Mouse (Mus musculus) liver, adult 2 months (tissue): Measurements from ENCODE around the gene Bnc2. TPM values are rescaled to one million over a fixed set of nuclear protein-coding genes. Genes with fewer than 3 reads are reported as not detected.

Source experiments
- DNase-seq: peaks from one replicate; pipeline ENCODE4 v3.0.0-alpha.2; 2011; ENCODE audit warnings: low read depth, low spot score; ENCODE audit errors: extremely low read depth
- H3K27ac ChIP-seq: fragments of 200-500 bp; replicated peaks from 2 replicates; pipeline ENCODE4 v1.5.1; 2012; ENCODE audit warnings: low read depth, mild to moderate bottlenecking, control low read depth, inconsistent platforms, low read length; ENCODE audit not compliant: insufficient read depth
- H3K27me3 ChIP-seq: fragments of 200-500 bp; 2 replicates; pipeline ENCODE4 v1.6.1; 2012; ENCODE audit warnings: mild to moderate bottlenecking, moderate library complexity, low read length, inconsistent platforms; ENCODE audit not compliant: control insufficient read depth, insufficient read depth
- H3K36me3 ChIP-seq: fragments of 200-500 bp; 2 replicates; pipeline ENCODE4 v1.6.1; 2012; ENCODE audit warnings: low read length, inconsistent platforms; ENCODE audit not compliant: control insufficient read depth, insufficient read depth
- H3K4me1 ChIP-seq: fragments of 200-500 bp; 2 replicates; pipeline ENCODE4 v1.6.1; 2011; ENCODE audit warnings: low read length; ENCODE audit not compliant: control insufficient read depth, insufficient read depth
- H3K4me3 ChIP-seq: fragments of 200-500 bp; 2 replicates; pipeline ENCODE4 v1.5.1; 2011; ENCODE audit warnings: low read depth, mild to moderate bottlenecking, control low read depth, low read length, moderate library complexity; ENCODE audit not compliant: insufficient read depth
- H3K79me2 ChIP-seq: fragments of 200-500 bp; 2 replicates; pipeline ENCODE4 v1.6.1; 2012; ENCODE audit warnings: inconsistent platforms, mild to moderate bottlenecking, low read length, moderate library complexity; ENCODE audit not compliant: control insufficient read depth, insufficient read depth
- H3K9ac ChIP-seq: fragments of 200-500 bp; 2 replicates; pipeline ENCODE4 v1.6.1; 2012; ENCODE audit warnings: low read depth, mild to moderate bottlenecking, control low read depth, inconsistent platforms, low read length
- CTCF ChIP-seq: fragments of 200-500 bp; IDR thresholded peaks from 2 replicates; pipeline ENCODE4 v1.5.1; 2011; ENCODE audit warnings: low read depth, low read length, control low read depth
- POLR2A ChIP-seq: fragments of 200-500 bp; IDR thresholded peaks from 2 replicates; pipeline ENCODE4 v1.6.1; 2011; ENCODE audit warnings: low read length, control low read depth; ENCODE audit not compliant: insufficient read depth; ENCODE audit errors: extremely low read depth
- WGBS: fragments of 180-500 bp; shearing (Covaris S2); methylation state at CpG from one replicate; pipeline ENCODE4 v1.1.7; 2018; 5-methylcytosine and 5-hydroxymethylcytosine counted together
- polyA plus RNA-seq: library from polyadenylated mRNA; depleted of rRNA; stranded (reverse); fragments of >200 nt; gene quantifications from 2 replicates; pipeline ENCODE4 v1.2.3, GENCODE M21; 2012
- total RNA-seq: library from RNA; depleted of rRNA; stranded (reverse); fragments of >200 nt; gene quantifications from 2 replicates; pipeline ENCODE4 v1.2.3, GENCODE M21; 2014

The Bnc2 gene
- total and polyA plus RNA-seq, 2 experiments, result 0.09 to 0.12 TPM

- no peak for TF ChIP-seq POLR2A
- no peak for TF ChIP-seq CTCF
- Histone ChIP-seq H3K4me3 (no peak overlapping the region), H3K9ac (no peak overlapping the region), H3K79me2 (no peaks in the 10 kb centered on the region), H3K4me1 (no peaks in the 10 kb centered on the region), H3K27ac (no peak overlapping the region), H3K27me3 (no peaks in the 10 kb centered on the region), H3K36me3 (no peaks in the 10 kb centered on the region)
- whole genome bisulfite sequencing, result 36% methylated on average over 6 of the region's 6 CpGs
- DNase-seq, result no peak
Observed at GRCm38 (mm10) chr4:84482680-84483079, 192.4 kb downstream of the Bnc2 start.

- no peak for DNase-seq
- H3K4me1 ChIP-seq, result no peaks in the 10 kb centered on the region
- no peak overlapping the region for H3K27ac ChIP-seq
- 76% methylated on average over 2 of the region's 2 CpGs for WGBS
- H3K27me3 ChIP-seq, result no peaks in the 10 kb centered on the region
- TF ChIP-seq CTCF, result no peak
- no peak for TF ChIP-seq POLR2A
- H3K79me2 ChIP-seq, result no peaks in the 10 kb centered on the region
- no peaks in the 10 kb centered on the region for H3K36me3 ChIP-seq
- no peak overlapping the region for H3K9ac ChIP-seq
- no peak overlapping the region for H3K4me3 ChIP-seq
Observed at GRCm38 (mm10) chr4:84472643-84473042, 202.4 kb downstream of the Bnc2 start.

DNA sequence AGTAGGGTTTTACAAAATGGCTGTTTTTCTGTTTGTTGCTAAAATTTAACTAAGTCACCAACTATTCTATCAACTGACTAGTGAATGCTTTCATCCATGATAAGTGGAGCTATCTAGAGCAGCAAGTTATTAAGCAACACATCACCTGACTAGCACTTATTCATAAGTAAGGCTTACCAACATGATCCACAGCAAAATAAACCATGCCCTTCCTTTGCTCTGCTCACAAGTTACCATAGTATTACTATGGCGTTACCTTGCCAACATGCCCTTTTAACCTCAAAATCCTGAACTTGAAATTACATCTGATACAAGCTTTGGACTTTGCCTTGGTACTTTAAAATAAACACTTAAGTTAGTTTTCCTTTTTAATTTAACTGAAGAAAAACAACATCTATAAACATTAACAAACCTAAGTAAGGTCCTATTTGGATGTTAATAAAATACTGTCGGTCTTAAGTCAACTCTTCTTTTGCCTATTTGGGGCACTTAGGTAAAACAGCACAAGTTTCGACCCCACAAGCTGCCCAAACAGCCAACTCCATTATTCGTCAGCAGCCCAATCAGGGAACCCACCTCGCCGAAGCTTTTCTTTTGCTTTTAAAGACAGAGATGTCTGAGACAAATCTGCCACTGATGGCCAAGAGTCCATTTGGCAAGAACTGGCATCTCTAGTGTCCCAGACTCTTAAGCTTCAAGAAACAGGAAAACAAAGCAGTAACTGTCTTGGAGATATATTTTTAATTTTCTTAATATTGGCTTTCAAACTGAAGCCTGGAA lies 204.8 kb downstream of the Bnc2 start:
- Histone ChIP-seq H3K9ac (no peak overlapping the region), H3K36me3 (no peaks in the 10 kb centered on the region), H3K4me3 (no peak overlapping the region), H3K4me1 (no peaks in the 10 kb centered on the region), H3K27me3 (no peaks in the 10 kb centered on the region), H3K79me2 (no peaks in the 10 kb centered on the region), H3K27ac (no peak overlapping the region)
- DNase-seq, result peak; percentile 40
- TF ChIP-seq POLR2A (no peak), CTCF (no peak)
- WGBS, result 79% methylated on average over 6 of the region's 6 CpGs

GRCm38 (mm10) chr4:84469400-84469799 lies 205.7 kb downstream of the Bnc2 start:
- H3K4me1 ChIP-seq, result no peaks in the 10 kb centered on the region
- no peak overlapping the region for H3K27ac ChIP-seq
- TF ChIP-seq POLR2A (no peak), CTCF (no peak)
- no peaks in the 10 kb centered on the region for H3K27me3 ChIP-seq
- no peak overlapping the region for H3K9ac ChIP-seq
- WGBS, result 91% methylated on average over 4 of the region's 4 CpGs
- H3K4me3 ChIP-seq, result no peak overlapping the region
- H3K79me2 ChIP-seq, result no peaks in the 10 kb centered on the region
- no peak for DNase-seq
- H3K36me3 ChIP-seq, result no peaks in the 10 kb centered on the region

GRCm38 (mm10) chr4:84467722-84468121 lies 207.4 kb downstream of the Bnc2 start:
- no peak for TF ChIP-seq POLR2A
- no peak for TF ChIP-seq CTCF
- H3K9ac ChIP-seq, result no peak overlapping the region
- no peaks in the 10 kb centered on the region for H3K79me2 ChIP-seq
- H3K4me3 ChIP-seq, result no peak overlapping the region
- DNase-seq, result no peak
- no peaks in the 10 kb centered on the region for H3K27me3 ChIP-seq
- H3K4me1 ChIP-seq, result no peaks in the 10 kb centered on the region
- no peaks in the 10 kb centered on the region for H3K36me3 ChIP-seq
- WGBS, result 88% methylated on average over 3 of the region's 3 CpGs
- H3K27ac ChIP-seq, result no peak overlapping the region

DNA sequence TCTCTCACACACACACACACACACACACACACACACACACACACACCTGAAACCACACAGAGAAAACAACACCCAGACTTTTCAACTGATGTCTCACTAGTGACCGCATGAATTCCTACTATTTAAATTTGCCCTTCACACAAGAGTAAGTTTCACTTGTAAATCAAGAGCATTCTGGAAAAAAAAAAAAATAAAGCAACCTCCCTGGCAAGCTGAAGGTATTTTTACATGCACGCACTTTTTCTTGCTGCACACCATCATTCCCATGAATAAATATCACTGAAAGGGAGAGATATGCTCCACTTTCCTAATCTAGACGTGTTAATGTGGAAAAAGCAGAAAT lies 216.9 kb downstream of the Bnc2 start:
- H3K4me3 ChIP-seq, result no peak overlapping the region
- TF ChIP-seq CTCF (no peak), POLR2A (no peak)
- H3K27me3 ChIP-seq, result no peaks in the 10 kb centered on the region
- no peaks in the 10 kb centered on the region for H3K36me3 ChIP-seq
- WGBS, result 87% methylated on average over 3 of the region's 3 CpGs
- H3K9ac ChIP-seq, result no peak overlapping the region
- no peak for DNase-seq
- H3K27ac ChIP-seq, result no peak overlapping the region
- H3K79me2 ChIP-seq, result no peaks in the 10 kb centered on the region
- H3K4me1 ChIP-seq, result no peaks in the 10 kb centered on the region; the same call in 1 of the 2 replicates
